ENCODE assay signal across 10 mouse cellular contexts in the genomic region with DNA sequence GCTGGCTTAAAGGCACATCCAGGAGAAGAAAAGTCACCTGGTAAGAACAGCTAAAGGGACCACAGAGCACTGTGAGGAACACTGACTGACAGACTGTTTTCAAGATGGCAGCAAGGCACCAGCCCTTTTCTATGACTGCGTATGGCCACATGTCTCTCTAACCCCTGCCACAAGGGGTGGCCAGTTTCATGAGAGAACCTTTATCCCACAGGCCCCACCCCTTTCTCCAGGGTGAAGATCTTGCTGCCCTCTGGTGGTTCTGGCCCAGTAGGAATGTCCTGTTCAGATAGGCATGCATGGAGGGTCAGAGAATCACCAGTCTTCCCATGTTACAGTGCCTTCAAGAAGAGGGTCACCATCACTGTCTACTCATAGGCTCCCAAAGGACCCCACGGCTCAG. TPM values are rescaled to one million over a fixed set of nuclear protein-coding genes. Genes with fewer than 3 reads are reported as not detected.
DNase-seq lines count a peak whose midpoint lies in the region.
"Had no signal": no experiment of that assay in that cellular context is flagged by ENCODE, and none has a peak within 500 bp of the region (broad histone marks: within the 10 kb centered on the region; RNA-seq: fewer than 3 reads in every experiment).

No protein-coding gene starts in this region.

- WGBS in forebrain, embryonic 10.5 days, result 82% methylated on average over 2 of the region's 2 CpGs

- H3K4me3 ChIP-seq in forebrain, embryonic 10.5 days, result no peak overlapping the region
- H3K4me3 ChIP-seq: erythroblast, embryonic 14.5 days had no signal

- DNase-seq in cerebellum, postnatal 10 days, result peak; percentile 23 to 26
- no peak for DNase-seq in cerebellum, adult 9-11 months
- peak; percentile 42 for DNase-seq in A20 (ENCODE audit: low read depth, low spot score)
- peak; percentile 18 for DNase-seq in adrenal gland, postnatal 25 days
- DNase-seq in kidney, postnatal 4 days, result peak; percentile 21 to 37
- no peak for DNase-seq in left cerebral cortex, adult 11 months (ENCODE audit: low spot score)
- DNase-seq in frontal cortex, postnatal 10 days (ENCODE audit: low spot score in 2 of 2), result no peak
- DNase-seq in forebrain, embryonic 10.5 days (ENCODE audit: extremely low spot score, low spot score), result no peak

- no peaks in the 10 kb centered on the region for H3K4me1 ChIP-seq in forebrain, embryonic 10.5 days

- no peaks in the 10 kb centered on the region for H3K27me3 ChIP-seq in forebrain, embryonic 10.5 days (ENCODE audit: poor library complexity, severe bottlenecking)

- H3K9me3 ChIP-seq in forebrain, embryonic 10.5 days, result 0 out of 2 replicates have a peak, but pooled peaks cover 2% of the 10 kb centered on the region

- no peaks in the 10 kb centered on the region for H3K36me3 ChIP-seq in forebrain, embryonic 10.5 days (replicated peaks)

- H3K27ac ChIP-seq in forebrain, embryonic 10.5 days, result no peak overlapping the region

RNA-seq across cellular contexts. Expression of a gene that starts 10.1 kb away (rescaled TPM):
- 0.46 TPM in 1 of 2 replicates, not detected in the other for total RNA-seq in adrenal gland, postnatal 25 days (2021)
- polyA plus RNA-seq in forebrain, embryonic 10.5 days (2016; fragmentation: Nextera tagmentation; extraction: Ambion mirVana), result not detected in 2 replicates
- total RNA-seq: neutrophil, adult 5-6 weeks had no signal
- polyA plus RNA-seq: erythroblast, embryonic 14.5 days had no signal

RNA-seq across cellular contexts. Expression of a gene that starts 24.7 kb away (rescaled TPM):
- total RNA-seq in adrenal gland, postnatal 25 days (2021), result 9.9 and 13.8 TPM in 2 replicates
- polyA plus RNA-seq in forebrain, embryonic 10.5 days (2016; fragmentation: Nextera tagmentation; extraction: Ambion mirVana), result 0.69 and 0.81 TPM in 2 replicates

RNA-seq across cellular contexts. Expression of a gene that starts 25.1 kb away (rescaled TPM):
- total RNA-seq in adrenal gland, postnatal 25 days (2021), result 17.4 and 20.6 TPM in 2 replicates
- polyA plus RNA-seq in forebrain, embryonic 10.5 days (2016; fragmentation: Nextera tagmentation; extraction: Ambion mirVana), result 14.8 and 16.1 TPM in 2 replicates

RNA-seq across cellular contexts. Expression of a gene that starts 43.2 kb away (rescaled TPM):
- 0.27 TPM in 1 of 2 replicates, not detected in the other for total RNA-seq in adrenal gland, postnatal 25 days (2021)
- polyA plus RNA-seq in forebrain, embryonic 10.5 days (2016; fragmentation: Nextera tagmentation; extraction: Ambion mirVana), result 0.02 TPM in 1 of 2 replicates, not detected in the other

RNA-seq across cellular contexts. Expression of a gene that starts 47.1 kb away (rescaled TPM):
- 71.3 and 79.4 TPM in 2 replicates for total RNA-seq in adrenal gland, postnatal 25 days (2021)
- polyA plus RNA-seq in forebrain, embryonic 10.5 days (2016; fragmentation: Nextera tagmentation; extraction: Ambion mirVana), result 143 TPM in 2 replicates

Comparison
In these comparisons a context has a peak if more than half of its experiments do, and no peak if none do; other contexts are left out.
1. DNase-seq: peak in cerebellum, postnatal 10 days (2 of 2), A20 (single experiment), adrenal gland, postnatal 25 days (single experiment) and kidney, postnatal 4 days (2 of 2); none in cerebellum, adult 9-11 months (single experiment), left cerebral cortex, adult 11 months (single experiment), frontal cortex, postnatal 10 days (0 of 2) and forebrain, embryonic 10.5 days (single experiment).